Mouse (Mus musculus) neural tube, embryonic 15.5 days (tissue): Measurements from ENCODE around the gene Pdzrn4. TPM values are rescaled to one million over a fixed set of nuclear protein-coding genes. Genes with fewer than 3 reads are reported as not detected.

Experiments used
- ATAC-seq: fragments of 200-750 bp; cut with Nextera tagmentation; 2 replicates; pipeline ENCODE4 v1.8.0; 2017; ENCODE audit warnings: mild to moderate bottlenecking, moderate TSS enrichment, moderate library complexity; ENCODE audit not compliant: low FRiP score
- H3K27ac ChIP-seq: fragments of 300-500 bp; sonication (generic); replicated peaks from 2 replicates; pipeline ENCODE4 v1.5.1; 2015; ENCODE audit warnings: mild to moderate bottlenecking, inconsistent platforms
- H3K27me3 ChIP-seq: fragments of 300-500 bp; sonication (generic); replicated peaks from 2 replicates; pipeline ENCODE4 v1.6.1; 2015; ENCODE audit warnings: inconsistent platforms
- H3K36me3 ChIP-seq: fragments of 300-500 bp; sonication (generic); 2 replicates; pipeline ENCODE4 v1.6.1; 2015; ENCODE audit warnings: inconsistent platforms
- H3K4me1 ChIP-seq: fragments of 300-500 bp; sonication (generic); 2 replicates; pipeline ENCODE4 v1.6.1; 2015; ENCODE audit warnings: inconsistent platforms
- H3K4me2 ChIP-seq: fragments of 300-500 bp; sonication (generic); 2 replicates; pipeline ENCODE4 v1.6.1; 2015; ENCODE audit warnings: inconsistent platforms, mild to moderate bottlenecking, moderate library complexity
- H3K4me3 ChIP-seq: fragments of 300-500 bp; sonication (generic); replicated peaks from 2 replicates; pipeline ENCODE4 v1.5.1; 2015; ENCODE audit warnings: mild to moderate bottlenecking, inconsistent platforms
- H3K9ac ChIP-seq: fragments of 300-500 bp; sonication (generic); replicated peaks from 2 replicates; pipeline ENCODE4 v1.6.1; 2015; ENCODE audit warnings: mild to moderate bottlenecking, inconsistent platforms
- H3K9me3 ChIP-seq: fragments of 300-500 bp; sonication (generic); replicated peaks from 2 replicates; pipeline ENCODE4 v1.6.1; 2016; ENCODE audit warnings: inconsistent platforms
- WGBS: fragments of 180-500 bp; shearing (Covaris S2); methylation state at CpG from one replicate; pipeline ENCODE4 v1.1.7; 2015; ENCODE audit warnings: mixed read lengths; 5-methylcytosine and 5-hydroxymethylcytosine counted together
- polyA plus RNA-seq: library from polyadenylated mRNA; unstranded; fragments of >200 nt; fragmentation: Nextera tagmentation; extraction: Ambion mirVana; gene quantifications from 2 replicates; pipeline ENCODE4 v1.2.1, GENCODE M21; 2015

Pdzrn4 gene
- polyA plus RNA-seq, 1 experiment from 2014 or later, result 23.8 TPM

DNA sequence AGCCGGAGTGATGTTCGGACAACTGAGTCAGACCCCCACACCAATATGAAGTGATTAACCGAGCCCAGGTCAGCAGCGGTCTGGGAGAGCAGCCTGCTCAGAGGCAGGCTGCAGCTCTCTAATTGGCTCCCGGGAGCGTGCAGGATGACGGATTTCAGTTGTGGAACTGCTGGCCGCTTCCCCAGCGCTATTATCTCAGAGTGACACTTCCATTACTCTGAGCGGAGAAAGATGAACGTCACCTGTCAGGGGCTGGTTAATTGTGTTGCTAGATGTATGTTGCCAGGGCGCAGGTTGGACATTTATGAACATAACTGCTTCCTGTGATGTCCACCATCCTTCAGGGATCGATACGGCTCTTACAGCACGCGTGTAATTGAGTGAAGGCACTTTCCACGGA lies 355.5 kb downstream of the Pdzrn4 start:
- ATAC-seq, result no peak
- H3K27me3 ChIP-seq, result no peaks in the 10 kb centered on the region
- H3K9me3 ChIP-seq, result no peaks in the 10 kb centered on the region
- 60% methylated on average over 17 of the region's 17 CpGs for WGBS
- 0 out of 2 replicates have a peak overlapping the region, but pooled peaks have one; percentile 10 for H3K4me3 ChIP-seq
- peak overlapping the region; percentile 43 for H3K4me2 ChIP-seq
- peak overlapping the region; percentile 43; the same call in 1 of the 2 replicates for H3K27ac ChIP-seq
- H3K4me1 ChIP-seq, result peaks cover 2% of the 10 kb centered on the region; the same call in 1 of the 2 replicates
- no peak overlapping the region for H3K9ac ChIP-seq
- H3K36me3 ChIP-seq, result no peaks in the 10 kb centered on the region

GRCm38 (mm10) chr15:92752578-92752977 lies 355.9 kb downstream of the Pdzrn4 start:
- WGBS, result 83% methylated on average over 13 of the region's 13 CpGs
- 0 out of 2 replicates have a peak overlapping the region, but pooled peaks have one; percentile 10 for H3K4me3 ChIP-seq

GRCm38 (mm10) chr15:92757085-92757903 lies 360.6 kb downstream of the Pdzrn4 start:
- no peaks in the 10 kb centered on the region for H3K27me3 ChIP-seq
- H3K9me3 ChIP-seq, result no peaks in the 10 kb centered on the region
- no peak overlapping the region for H3K4me3 ChIP-seq
- ATAC-seq, result no peak
- H3K36me3 ChIP-seq, result no peaks in the 10 kb centered on the region
- H3K4me1 ChIP-seq, result no peaks in the 10 kb centered on the region; the same call in 1 of the 2 replicates
- H3K9ac ChIP-seq, result no peak overlapping the region
- WGBS, result 57% methylated on average over 17 of the region's 17 CpGs
- no peak overlapping the region for H3K27ac ChIP-seq
- no peak overlapping the region for H3K4me2 ChIP-seq

More at GRCm38 (mm10) chr15:92752578-92752977, 355.9 kb downstream of the Pdzrn4 start:
- H3K9me3 ChIP-seq, result no peaks in the 10 kb centered on the region
- ATAC-seq, result no peak
- H3K36me3 ChIP-seq, result no peaks in the 10 kb centered on the region
- H3K9ac ChIP-seq, result no peak overlapping the region
- H3K4me2 ChIP-seq, result peak overlapping the region; percentile 43
- peaks cover 2% of the 10 kb centered on the region; the same call in 1 of the 2 replicates for H3K4me1 ChIP-seq
- H3K27ac ChIP-seq, result 0 out of 2 replicates have a peak overlapping the region, but pooled peaks have one; percentile 13
- no peaks in the 10 kb centered on the region for H3K27me3 ChIP-seq

DNA sequence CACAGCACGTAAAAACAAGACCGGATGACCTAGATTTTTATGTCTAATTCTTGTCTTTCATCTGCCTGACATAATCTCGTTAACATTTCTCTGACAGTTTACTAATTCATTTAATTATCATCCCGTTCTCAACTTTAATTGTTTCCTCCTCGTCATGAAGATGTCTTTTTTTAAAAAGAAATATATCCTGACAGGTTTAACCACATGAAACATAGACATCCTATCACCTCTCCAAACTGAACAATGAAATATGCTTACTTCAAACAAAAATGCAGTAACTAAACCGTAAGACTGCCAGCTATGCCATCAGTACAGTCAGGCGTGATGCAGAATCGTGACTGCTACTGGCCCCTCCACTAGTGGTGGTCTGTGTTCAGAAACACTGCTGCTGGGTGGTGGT lies 362.3 kb downstream of the Pdzrn4 start:
- Histone ChIP-seq H3K4me3 (no peak overlapping the region), H3K36me3 (no peaks in the 10 kb centered on the region), H3K9me3 (no peaks in the 10 kb centered on the region), H3K9ac (no peak overlapping the region), H3K4me2 (no peak overlapping the region), H3K4me1 (no peaks in the 10 kb centered on the region; the same call in 1 of the 2 replicates), H3K27me3 (no peaks in the 10 kb centered on the region), H3K27ac (no peak overlapping the region)
- no peak for ATAC-seq
- WGBS, result 75% methylated on average over 8 of the region's 8 CpGs

GRCm38 (mm10) chr15:92763303-92763702 lies 366.6 kb downstream of the Pdzrn4 start:
- Histone ChIP-seq H3K4me2 (no peak overlapping the region), H3K4me1 (no peaks in the 10 kb centered on the region), H3K9me3 (no peaks in the 10 kb centered on the region), H3K27ac (no peak overlapping the region), H3K4me3 (no peak overlapping the region), H3K9ac (no peak overlapping the region), H3K27me3 (no peaks in the 10 kb centered on the region), H3K36me3 (no peaks in the 10 kb centered on the region)
- ATAC-seq, result no peak
- 85% methylated on average over 5 of the region's 5 CpGs for WGBS

- no peak overlapping the region for H3K9ac ChIP-seq
- H3K27ac ChIP-seq, result no peak overlapping the region
- peaks cover 3% of the 10 kb centered on the region; the same call in 1 of the 2 replicates for H3K36me3 ChIP-seq
- H3K4me3 ChIP-seq, result no peak overlapping the region
- H3K9me3 ChIP-seq, result no peaks in the 10 kb centered on the region
- H3K4me2 ChIP-seq, result no peak overlapping the region
- no peak for ATAC-seq
- no peaks in the 10 kb centered on the region for H3K4me1 ChIP-seq
- WGBS, result 85% methylated on average over 15 of the region's 15 CpGs
- H3K27me3 ChIP-seq, result no peaks in the 10 kb centered on the region
Observed at GRCm38 (mm10) chr15:92769535-92769934, 372.9 kb downstream of the Pdzrn4 start.

DNA sequence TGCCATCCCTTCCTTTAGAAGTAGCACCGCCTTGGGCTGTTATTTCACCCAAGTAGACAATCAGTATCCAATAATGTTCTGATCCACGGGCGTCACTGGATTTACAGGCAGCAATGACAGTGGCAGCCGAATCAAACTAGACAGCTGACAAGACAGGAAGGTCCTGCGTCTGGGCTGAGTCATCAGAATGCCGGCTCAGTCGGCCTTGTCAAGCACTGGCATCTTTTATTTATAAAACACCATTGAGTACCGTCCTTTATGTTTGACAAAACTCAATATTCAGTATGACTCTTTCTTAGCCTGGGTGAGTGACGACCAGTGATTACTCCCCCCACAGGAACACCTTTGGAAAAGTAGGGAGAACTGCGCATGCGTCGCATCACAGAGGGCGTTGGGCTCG lies 391.4 kb downstream of the Pdzrn4 start:
- no peak overlapping the region for H3K4me2 ChIP-seq
- no peaks in the 10 kb centered on the region for H3K36me3 ChIP-seq
- H3K9me3 ChIP-seq, result no peaks in the 10 kb centered on the region
- no peaks in the 10 kb centered on the region for H3K27me3 ChIP-seq
- no peak overlapping the region for H3K9ac ChIP-seq
- ATAC-seq, result no peak
- peaks cover 4% of the 10 kb centered on the region for H3K4me1 ChIP-seq
- H3K27ac ChIP-seq, result no peak overlapping the region
- H3K4me3 ChIP-seq, result no peak overlapping the region
- 77% methylated on average over 14 of the region's 14 CpGs for WGBS

DNA sequence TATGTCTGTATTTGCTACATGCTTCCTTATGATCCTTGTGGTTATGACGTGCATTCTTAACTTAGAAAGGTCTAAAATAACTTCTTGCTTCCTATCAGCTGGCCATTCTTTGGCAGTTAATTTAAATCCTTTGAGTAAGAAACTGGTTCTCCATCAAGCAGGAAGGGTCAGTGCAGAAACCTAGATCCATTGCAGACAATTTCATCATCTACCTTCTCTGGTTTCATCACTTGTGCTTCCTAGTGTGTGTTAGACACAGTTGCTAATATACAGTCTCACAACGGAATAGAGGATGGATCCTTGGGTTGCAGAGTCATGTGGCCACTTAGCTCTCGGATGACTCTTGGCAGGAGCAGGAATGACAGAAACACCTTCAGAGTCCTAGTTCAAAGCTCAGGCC lies 397.6 kb downstream of the Pdzrn4 start:
- 93% methylated on average over 3 of the region's 3 CpGs for WGBS
- no peaks in the 10 kb centered on the region for H3K4me1 ChIP-seq
- H3K4me2 ChIP-seq, result no peak overlapping the region
- no peak for ATAC-seq
- H3K27me3 ChIP-seq, result no peaks in the 10 kb centered on the region
- no peaks in the 10 kb centered on the region for H3K9me3 ChIP-seq
- H3K4me3 ChIP-seq, result no peak overlapping the region
- H3K27ac ChIP-seq, result no peak overlapping the region
- no peaks in the 10 kb centered on the region for H3K36me3 ChIP-seq
- H3K9ac ChIP-seq, result no peak overlapping the region

DNA sequence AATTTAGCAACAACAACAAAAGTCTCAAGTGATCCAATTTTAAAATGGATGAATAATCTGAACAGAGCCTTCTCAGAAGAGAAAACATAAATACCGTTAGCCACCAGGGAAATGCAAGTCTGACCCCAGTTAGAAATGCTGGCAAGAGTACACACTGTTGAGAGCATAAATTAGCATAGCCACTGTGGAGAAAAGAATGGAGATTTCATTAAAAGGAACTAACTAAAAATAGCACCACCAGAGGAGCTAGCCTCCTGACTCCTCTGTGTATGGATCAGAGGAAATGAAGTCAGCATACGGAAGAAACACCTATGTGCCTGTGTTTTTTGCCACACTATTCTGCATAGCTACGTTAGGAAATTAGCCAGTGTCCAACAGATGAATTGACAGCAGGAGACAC lies 409.3 kb downstream of the Pdzrn4 start:
- Histone ChIP-seq H3K4me2 (no peak overlapping the region), H3K9me3 (no peaks in the 10 kb centered on the region), H3K9ac (no peak overlapping the region), H3K36me3 (no peaks in the 10 kb centered on the region), H3K27ac (no peak overlapping the region), H3K4me3 (no peak overlapping the region), H3K27me3 (no peaks in the 10 kb centered on the region), H3K4me1 (no peaks in the 10 kb centered on the region)
- 31% methylated on average over 3 of the region's 3 CpGs for WGBS
- no peak for ATAC-seq

- Histone ChIP-seq H3K4me2 (no peak overlapping the region), H3K9me3 (no peaks in the 10 kb centered on the region), H3K4me3 (no peak overlapping the region), H3K27me3 (no peaks in the 10 kb centered on the region), H3K4me1 (no peaks in the 10 kb centered on the region), H3K9ac (no peak overlapping the region), H3K36me3 (no peaks in the 10 kb centered on the region), H3K27ac (no peak overlapping the region)
- 71% methylated on average over 1 of the region's 1 CpGs for whole genome bisulfite sequencing
- no peak for ATAC-seq
Observed at GRCm38 (mm10) chr15:92806352-92806751, 409.7 kb downstream of the Pdzrn4 start.
